Mouse (Mus musculus) cortical plate, adult 2 months (tissue): ENCODE results near the gene Ccer1. TPM values are rescaled to one million over a fixed set of nuclear protein-coding genes. Genes with fewer than 3 reads are reported as not detected.
"Not testable (repeated sequence)": the region's sequence is repeated elsewhere in the genome, so short reads cannot be mapped to it uniquely, and the experiment has no call there.

Experiments used
- H3K27ac ChIP-seq: fragments of 200-500 bp; 2 replicates; pipeline ENCODE4 v1.5.1; 2012; ENCODE audit warnings: low read length, control low read depth, inconsistent platforms; ENCODE audit not compliant: insufficient read depth
- H3K4me1 ChIP-seq: fragments of 200-500 bp; 2 replicates; pipeline ENCODE4 v1.6.1; 2011; ENCODE audit warnings: low read length; ENCODE audit not compliant: control insufficient read depth, insufficient read depth
- H3K4me3 ChIP-seq: fragments of 200-500 bp; 2 replicates; pipeline ENCODE4 v1.5.1; 2011; ENCODE audit warnings: mild to moderate bottlenecking, low read length, control low read depth; ENCODE audit not compliant: insufficient read depth
- CTCF ChIP-seq: fragments of 200-500 bp; IDR thresholded peaks from 2 replicates; pipeline ENCODE4 v1.5.1; 2011; ENCODE audit warnings: mild to moderate bottlenecking, control low read depth, low read length; ENCODE audit not compliant: insufficient read depth; ENCODE audit errors: extremely low read depth
- POLR2A ChIP-seq: fragments of 200-500 bp; IDR thresholded peaks from 2 replicates; pipeline ENCODE4 v1.6.1; 2011; ENCODE audit warnings: mild to moderate bottlenecking, low read length, control low read depth; ENCODE audit not compliant: insufficient read depth; ENCODE audit errors: extremely low read depth
- polyA plus RNA-seq: library from polyadenylated mRNA; depleted of rRNA; stranded (reverse); fragments of >200 nt; gene quantifications from 2 replicates; pipeline ENCODE4 v1.2.3, GENCODE M21; 2012; rRNA removed

Gene Ccer1
- polyA plus RNA-seq, 1 experiment: not detected

- TF ChIP-seq CTCF: no peak
- TF ChIP-seq POLR2A: no peak
- Histone ChIP-seq H3K4me3 (no peak overlapping the region), H3K4me1 (no peaks in the 10 kb centered on the region; the same call in 1 of the 2 replicates), H3K27ac (no peak overlapping the region)
Measured at GRCm38 (mm10) chr10:97704562-97704961, 11.7 kb downstream of the Ccer1 start.

- TF ChIP-seq CTCF: peak; percentile 84
- TF ChIP-seq POLR2A: no peak
- Histone ChIP-seq H3K4me1 (no peaks in the 10 kb centered on the region; the same call in 1 of the 2 replicates), H3K4me3 (no peak overlapping the region), H3K27ac (no peak overlapping the region)
Measured at GRCm38 (mm10) chr10:97712687-97713086, 19.8 kb downstream of the Ccer1 start.

GRCm38 (mm10) chr10:97714584-97714983, 21.7 kb downstream of the Ccer1 start:
- TF ChIP-seq CTCF (no peak), POLR2A (no peak)
- Histone ChIP-seq H3K4me3 (no peak overlapping the region), H3K4me1 (no peaks in the 10 kb centered on the region; the same call in 1 of the 2 replicates), H3K27ac (no peak overlapping the region)

GRCm38 (mm10) chr10:97715289-97715906, 22.5 kb downstream of the Ccer1 start:
- no peak overlapping the region for H3K27ac ChIP-seq

GRCm38 (mm10) chr10:97717233-97717632, 24.4 kb downstream of the Ccer1 start:
- Histone ChIP-seq H3K4me1 (no peaks in the 10 kb centered on the region; the same call in 1 of the 2 replicates), H3K4me3 (no peak overlapping the region), H3K27ac (no peak overlapping the region)
- TF ChIP-seq POLR2A (no peak), CTCF (no peak)

More at GRCm38 (mm10) chr10:97715289-97715906, 22.5 kb downstream of the Ccer1 start:
- no peaks in the 10 kb centered on the region; the same call in 1 of the 2 replicates for H3K4me1 ChIP-seq
- no peak for TF ChIP-seq CTCF
- no peak for TF ChIP-seq POLR2A
- H3K4me3 ChIP-seq: no peak overlapping the region

- no peaks in the 10 kb centered on the region; the same call in 1 of the 2 replicates for H3K4me1 ChIP-seq
- H3K27ac ChIP-seq: no peak overlapping the region
- TF ChIP-seq CTCF (no peak), POLR2A (no peak)
- H3K4me3 ChIP-seq: no peak overlapping the region
Measured at GRCm38 (mm10) chr10:97718021-97718420, 25.2 kb downstream of the Ccer1 start.

- TF ChIP-seq POLR2A (no peak), CTCF (no peak)
- no peak overlapping the region for H3K4me3 ChIP-seq
- no peak overlapping the region for H3K27ac ChIP-seq
- no peaks in the 10 kb centered on the region; the same call in 1 of the 2 replicates for H3K4me1 ChIP-seq
Measured at GRCm38 (mm10) chr10:97720625-97721024, 27.8 kb downstream of the Ccer1 start.

GRCm38 (mm10) chr10:97722709-97723108, 29.9 kb downstream of the Ccer1 start:
- TF ChIP-seq CTCF: no peak
- TF ChIP-seq POLR2A: no peak
- Histone ChIP-seq H3K27ac (no peak overlapping the region), H3K4me1 (no peaks in the 10 kb centered on the region; the same call in 1 of the 2 replicates)

GRCm38 (mm10) chr10:97725929-97726328, 33.1 kb downstream of the Ccer1 start:
- no peak overlapping the region for H3K27ac ChIP-seq
- H3K4me3 ChIP-seq: no peak overlapping the region
- H3K4me1 ChIP-seq: no peaks in the 10 kb centered on the region; the same call in 1 of the 2 replicates
- TF ChIP-seq CTCF: no peak
- no peak for TF ChIP-seq POLR2A

More at GRCm38 (mm10) chr10:97722709-97723108, 29.9 kb downstream of the Ccer1 start:
- no peak overlapping the region for H3K4me3 ChIP-seq

GRCm38 (mm10) chr10:97726655-97727054, 33.8 kb downstream of the Ccer1 start, which contains the start of gene C030005K15Rik:
C030005K15Rik (minus strand) TSS chr10:97726755.
- H3K4me3 ChIP-seq, H3K27ac ChIP-seq, H3K4me1 ChIP-seq: not testable (repeated sequence)

Other genes starting within 250 kb of the Ccer1 start
- gene Dcn, start 213.4 kb upstream of the Ccer1 start, polyA plus RNA-seq: 17.6 and 21.5 TPM in 2 replicates
- gene Lum, start 127.9 kb upstream of the Ccer1 start, polyA plus RNA-seq: 3.3 and 3.7 TPM in 2 replicates
- not detected in 2 replicates for gene Kera, start 86.2 kb upstream of the Ccer1 start, polyA plus RNA-seq
- gene Epyc, start 49.0 kb upstream of the Ccer1 start, polyA plus RNA-seq: 0.06 TPM in 1 of 2 replicates, not detected in the other
- 0.04 TPM in 1 of 2 replicates, not detected in the other for gene C030005K15Rik, start 33.7 kb downstream of the Ccer1 start, polyA plus RNA-seq